Mouse (Mus musculus) left cerebral cortex, adult 18-20 months (tissue): ENCODE results near the gene Cercam. TPM values are rescaled to one million over a fixed set of nuclear protein-coding genes. Genes with fewer than 3 reads are reported as not detected.
A peak's percentile ranks its signal among the peaks of the same experiment; 100 is the strongest.
"Not testable (repeated sequence)": the region's sequence is repeated elsewhere in the genome, so short reads cannot be mapped to it uniquely, and the experiment has no call there.

Experiments
- DNase-seq, 2 experiments: peaks; one replicate each; pipeline ENCODE4 v3.0.0; 2021 to 2022; ENCODE audit warnings: low spot score in 2 of 2, mixed read lengths in 1 of 2
- total RNA-seq, 2 experiments: library from RNA; stranded (reverse); gene quantifications; 2 replicates each; pipeline ENCODE4 v1.2.3; 2021

Cercam gene
- total RNA-seq, 2 experiments from 2014 or later, result 7.4 to 9.9 TPM

- DNase-seq, result no peak
Observed at GRCm38 (mm10) chr2:29852957-29853485, 15.9 kb upstream of the Cercam start.

- DNase-seq, result no peak
Observed at GRCm38 (mm10) chr2:29853736-29854135, 15.2 kb upstream of the Cercam start.

- no peak for DNase-seq
Observed at GRCm38 (mm10) chr2:29855585-29856210, 13.3 kb upstream of the Cercam start.

- DNase-seq, result no peak
Observed at GRCm38 (mm10) chr2:29856451-29857260, 12.3 kb upstream of the Cercam start.

- DNase-seq, result no peak
Observed at GRCm38 (mm10) chr2:29857341-29857740, 11.6 kb upstream of the Cercam start.

GRCm38 (mm10) chr2:29857967-29858366, 11.0 kb upstream of the Cercam start:
- no peak for DNase-seq

- peak in 1 of 2 experiments; percentile 49 for DNase-seq
Observed at GRCm38 (mm10) chr2:29858748-29859473, 10.1 kb upstream of the Cercam start.

GRCm38 (mm10) chr2:29865125-29865524, 3.8 kb upstream of the Cercam start:
- DNase-seq, result no peak

- no peak for DNase-seq
Observed at GRCm38 (mm10) chr2:29869646-29870451, 885 bp downstream of the Cercam start.

- no peak for DNase-seq
Observed at GRCm38 (mm10) chr2:29872581-29873295, 3.8 kb downstream of the Cercam start.

GRCm38 (mm10) chr2:29873801-29874200, 4.8 kb downstream of the Cercam start:
- DNase-seq, result no peak

- DNase-seq, result no peak
Observed at GRCm38 (mm10) chr2:29878061-29878460, 9.1 kb downstream of the Cercam start.

- DNase-seq, result no peak
Observed at GRCm38 (mm10) chr2:29879191-29879590, 10.2 kb downstream of the Cercam start.

GRCm38 (mm10) chr2:29879964-29880830, 11.2 kb downstream of the Cercam start:
- peak; percentile 39 to 50 for DNase-seq

- DNase-seq, result not testable (repeated sequence)
Observed at GRCm38 (mm10) chr2:29886659-29887292, 17.8 kb downstream of the Cercam start.

GRCm38 (mm10) chr2:29889066-29889944, 20.3 kb downstream of the Cercam start, which contains the start of gene Odf2:
TSS of gene Odf2 (plus strand) at chr2:29889221.
- DNase-seq, result peak; percentile 100

GRCm38 (mm10) chr2:29889991-29890833, 21.2 kb downstream of the Cercam start:
- DNase-seq, result peak; percentile 72 to 76
